Mouse (Mus musculus) embryo, embryonic 10.5 days (tissue): ENCODE results near the gene Lrrc27.

Experiments
- DNase-seq: peaks from one replicate; pipeline ENCODE4 v3.0.0-alpha.2; 2015; ENCODE audit warnings: low spot score

The Lrrc27 gene

GRCm38 (mm10) chr7:139212754-139213745, at the start of gene Lrrc27, which contains the start of gene Stk32c:
Lrrc27 (plus strand) TSS chr7:139212988.
Stk32c (minus strand) TSS chr7:139213307.
- peak; percentile 98 for DNase-seq

- DNase-seq = no peak
Measured at GRCm38 (mm10) chr7:139164410-139164809, 48.4 kb upstream of the Lrrc27 start.

GRCm38 (mm10) chr7:139169143-139169542, 43.6 kb upstream of the Lrrc27 start:
- no peak for DNase-seq

- no peak for DNase-seq
Measured at GRCm38 (mm10) chr7:139179299-139179698, 33.5 kb upstream of the Lrrc27 start.

- DNase-seq = no peak
Measured at GRCm38 (mm10) chr7:139180058-139180457, 32.7 kb upstream of the Lrrc27 start.

- DNase-seq = no peak
Measured at GRCm38 (mm10) chr7:139184396-139184795, 28.4 kb upstream of the Lrrc27 start.

- no peak for DNase-seq
Measured at GRCm38 (mm10) chr7:139184846-139185245, 27.9 kb upstream of the Lrrc27 start.

GRCm38 (mm10) chr7:139185971-139186370, 26.8 kb upstream of the Lrrc27 start:
- DNase-seq = no peak

GRCm38 (mm10) chr7:139186436-139186835, 26.4 kb upstream of the Lrrc27 start:
- no peak for DNase-seq

- DNase-seq = no peak
Measured at GRCm38 (mm10) chr7:139187277-139187676, 25.5 kb upstream of the Lrrc27 start.

GRCm38 (mm10) chr7:139187771-139188633, 24.8 kb upstream of the Lrrc27 start:
- DNase-seq = peak; percentile 91

- peak; percentile 81 for DNase-seq
Measured at GRCm38 (mm10) chr7:139188634-139189207, 24.1 kb upstream of the Lrrc27 start.

GRCm38 (mm10) chr7:139190616-139191015, 22.2 kb upstream of the Lrrc27 start:
- DNase-seq = no peak

GRCm38 (mm10) chr7:139191619-139192018, 21.2 kb upstream of the Lrrc27 start:
- no peak for DNase-seq

GRCm38 (mm10) chr7:139197022-139197421, 15.8 kb upstream of the Lrrc27 start:
- no peak for DNase-seq

- DNase-seq = peak; percentile 87
Measured at GRCm38 (mm10) chr7:139200108-139200507, 12.7 kb upstream of the Lrrc27 start.

- no peak for DNase-seq
Measured at GRCm38 (mm10) chr7:139201209-139201608, 11.6 kb upstream of the Lrrc27 start.

GRCm38 (mm10) chr7:139208023-139208772, 4.6 kb upstream of the Lrrc27 start:
- peak; percentile 84 for DNase-seq

- peak; percentile 13 for DNase-seq
Measured at GRCm38 (mm10) chr7:139208773-139209095, 4.1 kb upstream of the Lrrc27 start.

- no peak for DNase-seq
Measured at GRCm38 (mm10) chr7:139211761-139212160, 1.0 kb upstream of the Lrrc27 start.

- DNase-seq = no peak
Measured at GRCm38 (mm10) chr7:139213751-139214150, 963 bp downstream of the Lrrc27 start.

- no peak for DNase-seq
Measured at GRCm38 (mm10) chr7:139214160-139214559, 1.4 kb downstream of the Lrrc27 start.
